Mouse (Mus musculus): ENCODE data around the gene Mst1r.
A peak's percentile ranks its signal among the peaks of the same experiment; 100 is the strongest.

The Mst1r gene

GRCm38 (mm10) chr9:107914764-107915420 lies 8.2 kb downstream of the Mst1r start:
- DNase-seq (ENCODE audit: low spot score in 2 of 2) = no peak

- no peak for DNase-seq (ENCODE audit: low spot score in 2 of 2)
These were observed 11.4 kb downstream of the Mst1r start for GRCm38 (mm10) chr9:107917895-107918608.

GRCm38 (mm10) chr9:107918884-107919283 lies 12.2 kb downstream of the Mst1r start:
- DNase-seq (ENCODE audit: low spot score in 2 of 2) = no peak

- DNase-seq (ENCODE audit: low spot score in 2 of 2) = no peak
These were observed 12.8 kb downstream of the Mst1r start for GRCm38 (mm10) chr9:107919441-107919840.

- DNase-seq (ENCODE audit: low spot score in 2 of 2) = no peak
These were observed 16.3 kb downstream of the Mst1r start for GRCm38 (mm10) chr9:107923021-107923420.

- peak; percentile 69 to 80 for DNase-seq (ENCODE audit: low spot score in 2 of 2)
These were observed 17.3 kb downstream of the Mst1r start for GRCm38 (mm10) chr9:107923956-107924355.

- DNase-seq (ENCODE audit: low spot score in 2 of 2) = no peak
These were observed 18.6 kb downstream of the Mst1r start for GRCm38 (mm10) chr9:107925251-107925650.

GRCm38 (mm10) chr9:107926920-107927420 lies 20.3 kb downstream of the Mst1r start:
- DNase-seq (ENCODE audit: low spot score in 2 of 2) = peak in 1 of 2 experiments; percentile 26

GRCm38 (mm10) chr9:107927749-107928148 lies 21.1 kb downstream of the Mst1r start:
- no peak for DNase-seq (ENCODE audit: low spot score in 2 of 2)

GRCm38 (mm10) chr9:107928169-107928568 lies 21.5 kb downstream of the Mst1r start, which contains the start of gene Actl11:
Gene Actl11, plus strand, starts transcription at chr9:107928469.
- DNase-seq (ENCODE audit: low spot score in 2 of 2) = no peak

- DNase-seq (ENCODE audit: low spot score in 2 of 2) = no peak
These were observed 25.5 kb downstream of the Mst1r start for GRCm38 (mm10) chr9:107932221-107932620.

- no peak for DNase-seq (ENCODE audit: low spot score in 2 of 2)
These were observed 27.5 kb downstream of the Mst1r start for GRCm38 (mm10) chr9:107934146-107934545.

- DNase-seq (ENCODE audit: low spot score in 2 of 2) = no peak
These were observed 28.7 kb downstream of the Mst1r start, which contains the start of gene Camkv for GRCm38 (mm10) chr9:107935374-107935773. Gene Camkv, plus strand, starts transcription at chr9:107935674.

- no peak for DNase-seq (ENCODE audit: low spot score in 2 of 2)
These were observed 29.1 kb downstream of the Mst1r start for GRCm38 (mm10) chr9:107935790-107936214.

GRCm38 (mm10) chr9:107936215-107936822 lies 29.6 kb downstream of the Mst1r start:
- no peak for DNase-seq (ENCODE audit: low spot score in 2 of 2)

GRCm38 (mm10) chr9:107936831-107937230 lies 30.2 kb downstream of the Mst1r start:
- DNase-seq (ENCODE audit: low spot score in 2 of 2) = no peak

- DNase-seq (ENCODE audit: low spot score in 2 of 2) = no peak
These were observed 40.8 kb downstream of the Mst1r start for GRCm38 (mm10) chr9:107947241-107948194.

GRCm38 (mm10) chr9:107949184-107949921 lies 42.7 kb downstream of the Mst1r start:
- DNase-seq (ENCODE audit: low spot score in 2 of 2) = no peak

GRCm38 (mm10) chr9:107949922-107950235 lies 43.2 kb downstream of the Mst1r start, which contains the start of gene Traip:
Gene Traip, plus strand, starts transcription at chr9:107950136.
- no peak for DNase-seq (ENCODE audit: low spot score in 2 of 2)

GRCm38 (mm10) chr9:107950460-107951355 lies 44.0 kb downstream of the Mst1r start:
- peak; percentile 89 to 92 for DNase-seq (ENCODE audit: low spot score in 2 of 2)
